15 mouse cellular contexts compared by ENCODE assay signal in genomic region chrX:52340251-52340650, GRCm38 (mm10).
"Had no signal": no experiment of that assay in that cellular context is flagged by ENCODE, and none has a peak within 500 bp of the region (broad histone marks: within the 10 kb centered on the region; RNA-seq: fewer than 3 reads in every experiment).

No protein-coding gene starts in this region.

- H3K4me3 ChIP-seq: kidney, embryonic 15.5 days; left cerebral cortex, adult 2 months; liver, embryonic 13.5 days; midbrain, embryonic 12.5 days; neural tube, embryonic 12.5 days; neural tube, embryonic 15.5 days had no signal

- H3K27me3 ChIP-seq: liver, embryonic 13.5 days; midbrain, embryonic 12.5 days; neural tube, embryonic 12.5 days; neural tube, embryonic 15.5 days had no signal

- H3K9ac ChIP-seq: kidney, embryonic 15.5 days; liver, embryonic 13.5 days; midbrain, embryonic 12.5 days; neural tube, embryonic 12.5 days; neural tube, embryonic 15.5 days had no signal

- H3K36me3 ChIP-seq: liver, embryonic 13.5 days; midbrain, embryonic 12.5 days; neural tube, embryonic 12.5 days; neural tube, embryonic 15.5 days had no signal

- H3K27ac ChIP-seq: kidney, embryonic 15.5 days; left cerebral cortex, adult 2 months; liver, embryonic 13.5 days; midbrain, embryonic 12.5 days; neural tube, embryonic 12.5 days; neural tube, embryonic 15.5 days had no signal

- H3K9me3 ChIP-seq: kidney, embryonic 15.5 days; liver, embryonic 13.5 days; midbrain, embryonic 12.5 days; neural tube, embryonic 12.5 days; neural tube, embryonic 15.5 days had no signal

- DNase-seq: kidney, adult 2 months; kidney, postnatal 10 days; kidney, postnatal 36 days; layer of hippocampus, postnatal 36 days; liver, embryonic 13.5 days; lung, adult 2 months; lung, postnatal 14 days; lung, postnatal 4 days; thymus, adult 18-20 months; thymus, postnatal 36 days had no signal

- H3K4me2 ChIP-seq: kidney, embryonic 15.5 days; liver, embryonic 13.5 days; midbrain, embryonic 12.5 days; neural tube, embryonic 12.5 days; neural tube, embryonic 15.5 days had no signal

- H3K4me1 ChIP-seq: kidney, embryonic 15.5 days; liver, embryonic 13.5 days; midbrain, embryonic 12.5 days; neural tube, embryonic 12.5 days; neural tube, embryonic 15.5 days had no signal
